Mouse (Mus musculus): Measurements from ENCODE around the gene Nudt8. TPM values are rescaled to one million over a fixed set of nuclear protein-coding genes. Genes with fewer than 3 reads are reported as not detected.
A peak's percentile ranks its signal among the peaks of the same experiment; 100 is the strongest.

The Nudt8 gene
- polyA plus RNA-seq, 1 experiment from 2014 or later, result 25.5 TPM

DNA sequence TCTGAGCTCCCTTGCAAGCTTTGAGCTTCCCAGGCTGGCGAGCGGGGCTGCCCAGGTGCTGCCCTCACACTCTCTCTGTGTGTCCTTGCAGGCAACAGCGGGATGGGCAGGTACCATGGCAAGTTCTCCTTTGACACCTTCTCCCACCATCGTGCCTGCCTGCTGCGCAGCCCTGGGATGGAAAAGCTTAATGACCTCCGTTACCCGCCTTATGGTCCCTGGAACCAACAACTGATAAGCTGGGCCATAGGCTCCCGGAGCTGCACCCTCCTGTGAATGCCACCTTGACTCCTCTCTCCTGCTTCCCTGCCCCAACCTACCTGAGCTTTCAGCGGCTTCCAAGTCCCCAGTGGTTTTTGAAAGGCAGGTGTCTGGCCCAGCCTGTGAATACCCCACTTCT lies 19.5 kb upstream of the Nudt8 start:
- no peaks in the 10 kb centered on the region for H3K36me3 ChIP-seq (ENCODE audit: control insufficient read depth, insufficient read depth, low read length)
- H3K4me1 ChIP-seq (ENCODE audit: control insufficient read depth, insufficient read depth, low read depth, low read length), result 0 out of 2 replicates have a peak, but pooled peaks cover 3% of the 10 kb centered on the region
- H3K27me3 ChIP-seq (replicated peaks; ENCODE audit: control insufficient read depth, insufficient read depth, low read length), result no peaks in the 10 kb centered on the region
- H3K27ac ChIP-seq (ENCODE audit: low read depth, low read length), result no peak overlapping the region
- ATAC-seq, result no peak
- no peak overlapping the region for H3K4me2 ChIP-seq (ENCODE audit: low read length)
- no peak overlapping the region for H3K9ac ChIP-seq (ENCODE audit: low read depth, low read length)
- no peak overlapping the region for H3K4me3 ChIP-seq (ENCODE audit: low read length)
- no peaks in the 10 kb centered on the region for H3K9me3 ChIP-seq (ENCODE audit: control insufficient read depth, low read length)
- 80% methylated on average over 9 of the region's 9 CpGs for WGBS

DNA sequence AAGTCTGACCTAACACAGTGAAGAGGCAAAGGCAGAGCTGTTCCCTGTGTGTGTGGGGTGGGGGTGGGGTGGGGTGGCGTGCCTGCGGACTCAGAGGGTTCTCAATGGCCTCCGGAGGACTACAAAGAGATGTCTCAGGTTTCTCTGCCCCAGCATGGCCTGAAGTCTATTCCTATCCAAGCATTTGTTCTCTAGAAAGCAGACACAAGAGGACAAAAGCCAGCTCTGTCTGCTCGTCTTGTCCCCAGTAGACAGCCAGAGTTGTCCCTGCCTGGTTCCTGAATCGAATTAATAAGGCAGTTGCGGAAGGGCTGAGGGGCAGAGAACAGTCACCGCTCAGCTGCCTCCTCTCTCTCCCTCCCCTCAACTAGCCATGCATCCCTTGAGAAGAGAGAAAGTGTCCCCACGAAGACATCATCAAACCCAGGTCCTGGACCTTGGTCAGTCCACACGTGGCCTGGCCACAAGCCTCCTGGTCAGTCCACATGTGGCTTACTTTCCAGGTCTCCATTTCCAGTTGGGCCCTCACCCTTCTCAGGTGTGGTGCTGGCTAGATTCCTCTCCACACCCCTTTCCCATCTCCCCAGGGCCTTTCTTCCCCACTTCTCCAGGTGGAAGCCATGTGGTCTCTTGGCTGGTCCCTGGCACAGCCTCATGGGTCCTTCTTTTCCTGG lies 16.7 kb upstream of the Nudt8 start:
- 23% methylated on average over 9 of the region's 9 CpGs for WGBS
- Histone ChIP-seq H3K27me3 (replicated peaks; ENCODE audit: control insufficient read depth, insufficient read depth, low read length) (no peaks in the 10 kb centered on the region), H3K36me3 (ENCODE audit: control insufficient read depth, insufficient read depth, low read length) (no peaks in the 10 kb centered on the region), H3K9ac (ENCODE audit: low read depth, low read length) (no peak overlapping the region), H3K4me1 (ENCODE audit: control insufficient read depth, insufficient read depth, low read depth, low read length) (peaks cover 3% of the 10 kb centered on the region; the same call in 1 of the 2 replicates), H3K27ac (ENCODE audit: low read depth, low read length) (no peak overlapping the region), H3K4me3 (ENCODE audit: low read length) (no peak overlapping the region), H3K9me3 (ENCODE audit: control insufficient read depth, low read length) (no peaks in the 10 kb centered on the region), H3K4me2 (ENCODE audit: low read length) (no peak overlapping the region)
- ATAC-seq, result no peak

DNA sequence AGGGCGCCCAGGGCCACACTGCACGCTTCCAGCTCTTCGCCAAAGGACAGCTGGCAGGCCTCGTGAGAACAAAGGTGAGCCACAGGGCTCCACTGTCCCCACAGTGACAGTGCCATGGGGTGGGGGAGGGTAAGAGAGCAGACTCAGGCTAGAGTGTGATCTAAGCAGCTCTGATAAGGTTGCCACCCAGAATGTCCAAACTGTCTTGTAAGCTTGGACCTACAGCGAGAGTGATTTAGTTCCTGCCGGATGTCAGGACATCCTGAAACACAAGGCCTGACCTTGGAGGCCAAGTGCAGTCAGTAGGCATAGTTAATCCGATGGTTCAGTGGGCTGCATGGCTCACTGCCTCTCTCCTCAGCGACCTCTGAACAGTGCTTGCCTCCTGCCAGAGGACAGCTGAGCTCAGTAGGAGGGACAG lies 15.1 kb upstream of the Nudt8 start:
- Histone ChIP-seq H3K27me3 (replicated peaks; ENCODE audit: control insufficient read depth, insufficient read depth, low read length) (no peaks in the 10 kb centered on the region), H3K4me1 (ENCODE audit: control insufficient read depth, insufficient read depth, low read depth, low read length) (peaks cover 3% of the 10 kb centered on the region; the same call in 1 of the 2 replicates), H3K9ac (ENCODE audit: low read depth, low read length) (no peak overlapping the region), H3K4me3 (ENCODE audit: low read length) (no peak overlapping the region), H3K4me2 (ENCODE audit: low read length) (no peak overlapping the region), H3K9me3 (ENCODE audit: control insufficient read depth, low read length) (no peaks in the 10 kb centered on the region), H3K36me3 (ENCODE audit: control insufficient read depth, insufficient read depth, low read length) (no peaks in the 10 kb centered on the region), H3K27ac (ENCODE audit: low read depth, low read length) (no peak overlapping the region)
- no peak for ATAC-seq
- 20% methylated on average over 8 of the region's 8 CpGs for WGBS

DNA sequence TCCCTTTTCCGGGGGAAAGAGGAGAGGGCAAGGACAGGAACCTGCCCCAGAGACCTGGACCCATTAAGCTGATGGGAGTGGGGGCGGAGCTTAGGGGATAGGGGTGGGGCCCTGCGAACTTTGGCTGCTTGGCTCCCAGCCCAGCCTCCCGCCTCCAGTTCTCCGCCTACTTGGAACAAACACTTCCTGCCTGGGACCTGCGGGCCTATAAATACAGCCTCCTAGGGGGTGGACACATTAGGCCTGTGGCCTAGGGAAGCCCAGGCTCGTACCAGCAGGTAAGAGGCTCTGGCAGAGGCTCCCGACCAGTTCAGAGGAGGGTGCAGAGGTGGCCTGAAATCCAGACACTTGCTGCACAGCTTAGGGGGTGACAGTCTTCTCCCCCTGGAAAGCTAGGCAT lies 14.0 kb upstream of the Nudt8 start, which contains the start of gene Acy3:
TSS of gene Acy3 (plus strand) at position 237 of the 400 bp plus-strand sequence.
- H3K9ac ChIP-seq (ENCODE audit: low read depth, low read length), result no peak within 1 kb of the TSS; the same call in 1 of the 2 replicates
- ATAC-seq, result peak; percentile 51; the same call in 1 of the 2 replicates
- H3K4me2 ChIP-seq (ENCODE audit: low read length), result no peak within 1 kb of the TSS

DNA sequence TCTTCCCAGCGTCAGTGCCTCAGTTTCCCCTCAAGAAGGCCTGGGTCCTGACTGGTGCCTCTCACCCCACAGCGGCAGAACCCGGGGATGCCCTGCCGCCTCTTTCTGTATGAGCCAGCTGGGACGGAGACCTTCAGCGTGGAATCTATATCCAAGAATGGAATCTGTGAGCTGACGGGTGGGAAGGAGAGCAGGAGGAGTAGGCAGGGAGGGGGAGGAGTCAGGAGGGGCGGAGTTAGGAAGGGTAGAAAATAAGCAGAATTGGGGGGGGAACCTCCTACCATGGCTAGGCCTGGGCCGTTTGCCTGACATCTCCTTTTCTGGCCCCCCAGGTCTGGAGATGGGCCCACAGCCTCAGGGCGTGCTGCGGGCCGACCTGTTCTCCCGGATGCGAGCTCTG lies 12.3 kb upstream of the Nudt8 start:
- Histone ChIP-seq H3K9ac (ENCODE audit: low read depth, low read length) (no peak overlapping the region), H3K4me1 (ENCODE audit: control insufficient read depth, insufficient read depth, low read depth, low read length) (peaks cover 3% of the 10 kb centered on the region; the same call in 1 of the 2 replicates), H3K27ac (ENCODE audit: low read depth, low read length) (no peak overlapping the region), H3K36me3 (ENCODE audit: control insufficient read depth, insufficient read depth, low read length) (no peaks in the 10 kb centered on the region), H3K9me3 (ENCODE audit: control insufficient read depth, low read length) (no peaks in the 10 kb centered on the region), H3K4me3 (ENCODE audit: low read length) (no peak overlapping the region), H3K27me3 (replicated peaks; ENCODE audit: control insufficient read depth, insufficient read depth, low read length) (no peaks in the 10 kb centered on the region), H3K4me2 (ENCODE audit: low read length) (no peak overlapping the region)
- ATAC-seq, result no peak
- WGBS, result 92% methylated on average over 14 of the region's 14 CpGs

More for the DNA sequence above, 14.0 kb upstream of the Nudt8 start, which contains the start of gene Acy3:
- no peak within 1 kb of the TSS for H3K4me3 ChIP-seq (ENCODE audit: low read length)
- 13% methylated on average over 7 of the region's 8 CpGs for WGBS
- no peaks in the 10 kb centered on the region for H3K36me3 ChIP-seq (ENCODE audit: control insufficient read depth, insufficient read depth, low read length)
- H3K9me3 ChIP-seq (ENCODE audit: control insufficient read depth, low read length), result no peaks in the 10 kb centered on the region
- no peaks in the 10 kb centered on the region for H3K27me3 ChIP-seq (replicated peaks; ENCODE audit: control insufficient read depth, insufficient read depth, low read length)
- H3K4me1 ChIP-seq (ENCODE audit: control insufficient read depth, insufficient read depth, low read depth, low read length), result peaks cover 3% of the 10 kb centered on the region; the same call in 1 of the 2 replicates
- H3K27ac ChIP-seq (ENCODE audit: low read depth, low read length), result no peak within 1 kb of the TSS

DNA sequence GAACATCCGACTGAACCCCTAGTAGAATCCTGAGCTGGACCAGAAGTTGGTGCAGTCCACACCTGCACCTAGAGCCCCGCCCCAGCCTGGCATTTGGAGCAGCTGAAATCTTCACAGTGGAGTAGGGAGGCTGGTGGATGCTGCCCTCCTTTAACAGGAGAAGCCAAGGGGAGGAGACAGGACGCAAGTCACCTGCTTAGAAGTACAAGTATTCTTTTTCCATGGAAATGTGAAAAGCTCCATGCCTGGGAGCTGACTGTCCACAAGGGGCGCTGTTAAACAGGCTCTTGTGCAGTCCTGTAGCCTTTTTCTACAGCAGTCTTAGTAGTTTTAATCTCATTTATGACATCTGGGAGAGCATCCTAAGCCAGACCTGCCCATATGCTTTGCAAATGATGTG lies 11.6 kb upstream of the Nudt8 start:
- Histone ChIP-seq H3K4me3 (ENCODE audit: low read length) (no peak overlapping the region), H3K36me3 (ENCODE audit: control insufficient read depth, insufficient read depth, low read length) (no peaks in the 10 kb centered on the region), H3K27me3 (replicated peaks; ENCODE audit: control insufficient read depth, insufficient read depth, low read length) (no peaks in the 10 kb centered on the region), H3K4me1 (ENCODE audit: control insufficient read depth, insufficient read depth, low read depth, low read length) (peaks cover 3% of the 10 kb centered on the region; the same call in 1 of the 2 replicates), H3K9me3 (ENCODE audit: control insufficient read depth, low read length) (no peaks in the 10 kb centered on the region), H3K4me2 (ENCODE audit: low read length) (no peak overlapping the region), H3K27ac (ENCODE audit: low read depth, low read length) (no peak overlapping the region), H3K9ac (ENCODE audit: low read depth, low read length) (no peak overlapping the region)
- WGBS, result 88% methylated on average over 4 of the region's 4 CpGs
- no peak for ATAC-seq

DNA sequence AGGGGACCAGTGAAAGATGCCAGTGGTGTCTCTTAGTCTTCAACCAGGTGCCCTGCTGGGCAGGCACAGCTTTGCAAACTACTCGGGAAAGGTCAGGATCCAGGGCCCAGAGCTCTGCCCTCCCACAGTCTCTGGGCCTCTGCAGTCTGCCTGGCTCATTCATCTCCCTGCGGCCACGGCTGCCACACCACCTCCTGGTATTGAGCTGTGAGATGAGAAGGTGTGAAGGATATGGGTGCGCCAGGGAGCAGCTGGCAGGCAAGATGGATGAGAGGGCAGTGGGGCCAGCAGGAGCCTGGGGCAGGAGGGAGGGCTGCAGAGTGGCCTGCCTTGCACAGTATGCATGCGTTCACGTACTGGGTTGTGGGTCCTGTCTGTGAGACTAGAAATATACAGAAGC lies 9.6 kb upstream of the Nudt8 start:
- Histone ChIP-seq H3K4me2 (ENCODE audit: low read length) (no peak overlapping the region), H3K4me3 (ENCODE audit: low read length) (no peak overlapping the region), H3K36me3 (ENCODE audit: control insufficient read depth, insufficient read depth, low read length) (no peaks in the 10 kb centered on the region), H3K27me3 (replicated peaks; ENCODE audit: control insufficient read depth, insufficient read depth, low read length) (no peaks in the 10 kb centered on the region), H3K27ac (ENCODE audit: low read depth, low read length) (no peak overlapping the region), H3K9me3 (ENCODE audit: control insufficient read depth, low read length) (no peaks in the 10 kb centered on the region), H3K4me1 (ENCODE audit: control insufficient read depth, insufficient read depth, low read depth, low read length) (no peaks in the 10 kb centered on the region; the same call in 1 of the 2 replicates), H3K9ac (ENCODE audit: low read depth, low read length) (no peak overlapping the region)
- 52% methylated on average over 6 of the region's 6 CpGs for WGBS
- ATAC-seq, result no peak

DNA sequence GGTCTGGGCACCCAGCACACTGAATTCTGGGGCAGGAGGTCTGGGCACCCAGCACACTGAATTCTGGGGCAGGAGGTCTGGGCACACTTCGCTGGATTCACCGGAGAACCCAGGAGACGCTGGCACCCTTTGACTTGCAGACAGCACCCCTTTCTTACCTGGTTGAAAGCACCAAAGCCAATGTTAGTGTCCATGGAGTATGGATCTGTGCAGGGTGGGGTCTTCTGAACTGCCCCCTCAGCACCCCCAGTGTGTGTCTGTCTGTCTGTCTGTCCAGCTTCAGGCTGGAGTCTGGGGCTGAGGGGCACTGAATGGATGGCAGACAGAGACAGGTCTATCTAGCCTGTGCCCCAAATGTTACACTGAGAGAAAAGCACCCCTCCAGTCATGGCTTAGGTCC lies 8.8 kb upstream of the Nudt8 start:
- no peaks in the 10 kb centered on the region; the same call in 1 of the 2 replicates for H3K4me1 ChIP-seq (ENCODE audit: control insufficient read depth, insufficient read depth, low read depth, low read length)
- H3K9ac ChIP-seq (ENCODE audit: low read depth, low read length), result no peak overlapping the region
- no peaks in the 10 kb centered on the region for H3K27me3 ChIP-seq (replicated peaks; ENCODE audit: control insufficient read depth, insufficient read depth, low read length)
- WGBS, result 93% methylated on average over 3 of the region's 3 CpGs
- no peaks in the 10 kb centered on the region for H3K36me3 ChIP-seq (ENCODE audit: control insufficient read depth, insufficient read depth, low read length)
- no peak overlapping the region for H3K4me2 ChIP-seq (ENCODE audit: low read length)
- H3K9me3 ChIP-seq (ENCODE audit: control insufficient read depth, low read length), result no peaks in the 10 kb centered on the region
- no peak for ATAC-seq
- H3K27ac ChIP-seq (ENCODE audit: low read depth, low read length), result no peak overlapping the region
- H3K4me3 ChIP-seq (ENCODE audit: low read length), result no peak overlapping the region

DNA sequence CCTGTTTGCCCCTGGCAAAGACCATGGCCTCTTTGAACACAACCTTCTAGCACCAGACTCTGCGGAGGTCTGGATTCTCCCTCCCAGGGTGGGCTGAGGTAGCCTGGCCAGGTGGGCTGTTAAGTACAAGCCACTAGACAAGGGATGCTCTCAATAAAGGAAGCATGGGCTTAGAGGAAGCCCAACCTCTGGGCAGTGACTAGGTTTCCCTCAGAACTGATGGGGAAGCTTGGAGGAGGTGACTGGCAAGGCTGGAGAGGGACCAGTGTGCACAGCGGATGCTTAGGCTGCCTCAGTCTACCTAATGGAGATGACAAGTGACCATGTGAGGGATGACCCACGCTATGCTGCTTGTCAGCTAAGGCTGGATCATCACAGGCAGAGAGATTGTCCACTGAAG lies 8.4 kb upstream of the Nudt8 start:
- H3K4me1 ChIP-seq (ENCODE audit: control insufficient read depth, insufficient read depth, low read depth, low read length), result no peaks in the 10 kb centered on the region
- H3K4me3 ChIP-seq (ENCODE audit: low read length), result no peak overlapping the region
- H3K9me3 ChIP-seq (ENCODE audit: control insufficient read depth, low read length), result no peaks in the 10 kb centered on the region
- 84% methylated on average over 3 of the region's 3 CpGs for WGBS
- no peaks in the 10 kb centered on the region for H3K36me3 ChIP-seq (ENCODE audit: control insufficient read depth, insufficient read depth, low read length)
- no peak overlapping the region for H3K27ac ChIP-seq (ENCODE audit: low read depth, low read length)
- H3K9ac ChIP-seq (ENCODE audit: low read depth, low read length), result no peak overlapping the region
- H3K4me2 ChIP-seq (ENCODE audit: low read length), result no peak overlapping the region
- ATAC-seq, result no peak
- H3K27me3 ChIP-seq (replicated peaks; ENCODE audit: control insufficient read depth, insufficient read depth, low read length), result no peaks in the 10 kb centered on the region
